Mouse (Mus musculus) heart, postnatal 36 days (tissue): ENCODE results near the gene Zfp105. TPM values are rescaled to one million over a fixed set of nuclear protein-coding genes. Genes with fewer than 3 reads are reported as not detected.

Source experiments
- DNase-seq, 2 experiments: peaks; one replicate each; pipeline ENCODE4 v3.0.0; 2021 to 2022
- intact Hi-C: fragments of 180-260 bp; cut with DNase I; formaldehyde crosslinking; loops from one replicate; pipeline ENCODE4 v1.15.1; 2025
- total RNA-seq, 2 experiments: library from RNA; stranded (reverse); gene quantifications; 2 replicates each; pipeline ENCODE4 v1.2.3; 2021

The Zfp105 gene
- 1 to 10 TPM; 1.9 to 2.0 TPM for total RNA-seq

DNA sequence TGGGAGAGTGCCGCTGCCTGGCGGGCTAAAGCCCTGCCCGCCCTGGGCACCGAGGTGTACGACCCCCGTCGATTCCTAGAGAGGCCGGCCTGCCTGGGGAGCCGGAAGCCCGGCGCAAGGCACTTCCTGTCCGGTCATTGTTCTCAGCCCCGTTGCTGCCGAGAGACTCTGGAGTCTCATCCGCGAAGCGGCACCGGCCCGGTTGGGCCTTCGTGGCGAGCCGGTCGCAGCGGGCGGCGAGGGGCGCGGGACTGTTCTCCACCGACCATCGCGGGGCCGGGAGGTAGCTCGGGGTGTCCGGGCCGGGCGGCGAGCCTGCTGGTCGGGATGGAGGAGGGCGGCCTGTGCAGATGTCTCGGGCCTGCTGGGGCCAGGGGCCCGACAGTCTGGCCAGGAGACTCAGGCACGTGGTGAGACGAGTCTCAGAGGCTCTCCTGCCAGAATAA lies at the start of gene Zfp105:
Gene Zfp105 (plus strand): TSS at position 137 of the 446 bp plus-strand sequence.
- peak; percentile 61 to 73 for DNase-seq
- intact Hi-C loops, result loop anchor here (1.0 kb wide), 1 partner anchor 58 kb away; no protein-coding TSS in a partner anchor

DNA sequence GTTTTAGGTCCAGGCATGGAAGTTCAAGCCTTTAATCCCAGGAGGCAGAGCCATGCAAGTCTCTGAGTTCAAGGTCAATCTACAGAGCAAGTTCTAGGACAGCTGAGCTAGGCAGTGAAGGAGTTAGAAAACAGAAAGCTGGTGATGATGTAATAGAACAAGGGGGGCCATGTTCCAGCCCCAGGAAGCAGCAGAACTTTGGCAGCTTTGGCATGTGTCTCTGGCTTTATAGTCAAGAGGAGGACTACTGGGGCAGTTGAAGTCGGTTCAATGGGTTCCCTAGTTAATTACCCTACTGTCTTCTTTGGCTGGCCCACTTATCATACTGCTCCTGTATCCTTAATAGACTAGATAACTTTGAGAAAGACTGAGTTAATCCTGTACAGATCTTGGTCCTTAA lies 48.2 kb upstream of the Zfp105 start:
- intact Hi-C loops, result no loop called here
- DNase-seq, result no peak

- intact Hi-C loops, result no loop called here
- no peak for DNase-seq
These were observed 47.7 kb upstream of the Zfp105 start for GRCm38 (mm10) chr9:122875145-122875544.

GRCm38 (mm10) chr9:122885385-122885784 lies 37.5 kb upstream of the Zfp105 start, which contains the start of gene Zkscan7:
Gene Zkscan7, plus strand, starts transcription at chr9:122885685.
- no peak for DNase-seq
- intact Hi-C loops, result no loop called here

DNA sequence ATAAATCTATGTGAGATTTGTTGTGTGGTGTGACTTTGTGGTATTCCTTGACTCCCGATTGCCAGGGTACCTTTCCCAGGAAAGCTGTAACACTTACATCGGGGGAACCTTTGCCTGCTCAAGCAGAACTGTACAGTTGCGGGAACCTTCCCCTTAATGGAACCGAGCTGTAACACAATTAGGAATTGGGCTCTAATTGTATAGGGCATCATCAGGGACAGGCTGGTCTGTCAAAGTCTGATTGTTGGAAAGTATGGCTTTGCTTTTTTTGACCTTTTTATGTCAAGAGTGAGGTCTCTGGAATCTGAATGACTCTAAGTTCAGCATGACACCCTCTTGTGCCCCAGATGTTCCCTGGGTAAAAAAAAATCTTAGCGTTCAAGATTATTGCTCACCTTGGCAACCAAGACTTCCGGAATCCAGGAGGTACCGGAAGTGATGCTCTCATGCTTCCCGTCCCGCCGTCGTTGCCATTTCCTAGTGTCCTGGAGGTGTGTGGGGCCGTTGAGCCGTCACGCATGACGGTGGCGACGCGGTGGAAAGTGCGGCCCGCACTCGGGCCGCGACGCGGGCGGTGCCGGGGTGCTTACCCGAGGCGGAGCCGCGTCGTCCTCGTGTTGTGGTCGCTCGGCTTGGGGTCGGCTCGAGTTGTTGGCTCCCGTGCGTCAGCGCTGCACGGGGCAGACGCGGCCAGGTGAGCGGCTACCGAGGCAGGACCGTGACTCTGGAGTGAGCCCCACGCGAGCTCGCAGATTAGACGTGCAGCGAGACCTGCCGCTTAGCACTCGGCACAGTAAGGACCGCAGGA lies 36.3 kb upstream of the Zfp105 start:
- intact Hi-C loops, result no loop called here
- DNase-seq, result peak; percentile 38 to 56

DNA sequence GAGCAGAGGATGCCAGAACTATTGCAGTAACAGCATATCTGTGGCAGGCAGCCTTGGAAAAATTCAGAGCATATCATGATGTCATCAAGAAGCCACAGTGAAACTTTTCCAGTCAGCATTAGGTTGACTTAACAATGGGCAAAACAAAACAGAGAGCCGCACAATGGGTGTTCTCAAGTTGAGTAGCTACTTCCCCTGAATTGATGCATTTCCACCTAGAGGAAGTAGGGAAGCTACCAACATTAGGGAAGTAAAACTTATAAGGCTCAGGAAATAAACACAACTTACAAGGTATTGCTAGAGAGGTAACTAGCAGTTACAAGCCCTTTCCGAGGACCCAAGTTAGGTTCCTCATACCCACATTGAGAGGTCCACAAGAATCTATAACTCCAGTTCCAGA lies 21.8 kb upstream of the Zfp105 start:
- intact Hi-C loops, result no loop called here
- DNase-seq, result no peak

GRCm38 (mm10) chr9:122902717-122903535 lies 19.9 kb upstream of the Zfp105 start:
- peak; percentile 35 to 38 for DNase-seq
- intact Hi-C loops, result no loop called here

DNA sequence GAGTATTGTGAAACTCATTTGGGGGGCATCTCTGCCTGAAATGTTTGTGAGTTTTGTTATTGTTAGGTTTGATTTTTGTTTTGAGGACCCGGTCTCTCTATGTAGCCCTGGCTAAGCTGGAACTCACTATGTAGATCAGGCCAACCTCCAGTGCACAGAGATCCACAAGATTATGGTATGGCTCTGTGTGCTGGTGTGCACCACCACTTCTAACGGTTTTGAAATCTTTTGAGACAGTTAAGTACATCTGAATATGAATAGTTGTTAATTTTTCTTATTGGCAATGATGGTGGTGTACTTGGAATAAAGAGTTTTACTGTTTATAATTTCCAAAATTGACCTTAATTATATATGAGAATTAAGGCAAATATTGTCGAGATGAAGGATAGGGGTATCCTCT lies 436 bp upstream of the Zfp105 start:
- intact Hi-C loops, result no loop called here

DNA sequence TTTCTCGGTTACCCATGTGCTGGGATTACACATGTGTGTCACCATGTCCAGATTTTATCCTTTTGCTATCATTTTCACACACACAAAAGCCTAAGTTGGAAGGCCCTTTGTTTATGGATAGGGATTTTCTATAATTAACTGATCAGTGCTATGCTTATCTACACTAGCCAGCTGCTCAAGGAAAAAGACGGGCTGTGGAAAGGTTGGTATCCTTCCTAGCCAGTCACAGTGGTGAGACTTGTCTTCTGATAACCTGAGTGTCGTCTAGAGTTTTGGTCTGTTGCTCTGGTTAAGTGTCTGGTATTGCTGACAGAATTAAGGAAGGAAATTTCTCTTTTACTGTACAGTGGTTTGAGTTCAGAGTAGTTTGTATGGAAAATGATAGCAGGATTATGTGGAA lies 6.0 kb downstream of the Zfp105 start:
- intact Hi-C loops, result no loop called here
- DNase-seq, result no peak

More for the DNA sequence above, 436 bp upstream of the Zfp105 start:
- DNase-seq, result no peak

GRCm38 (mm10) chr9:122950643-122951475 lies 28.0 kb downstream of the Zfp105 start, which contains the start of the genes 1110059G10Rik and Kif15:
Gene 1110059G10Rik, minus strand, starts transcription at chr9:122951000.
Gene Kif15, plus strand, starts transcription at chr9:122951046.
- intact Hi-C loops, result loop anchor here (2.0 to 5.0 kb wide), 5 partner anchors 71 to 214 kb away; partner anchors contain the start of genes Exosc7, Tcaim, Tmem42 and Zdhhc3
- DNase-seq, result peak; percentile 93 to 97

Other genes starting within 250 kb of the Zfp105 start
- gene Topaz1, start 175.7 kb upstream of the Zfp105 start, total RNA-seq, result not detected
- gene Tcaim, start 117.5 kb upstream of the Zfp105 start, total RNA-seq, result 10 to 100 TPM; 50.0 to 58.1 TPM
- not detected for gene Gm35549, start 79.0 kb upstream of the Zfp105 start, total RNA-seq
- 10 to 100 TPM; 81.3 to 84.5 TPM for gene Zfp445, start 57.1 kb upstream of the Zfp105 start, total RNA-seq
- gene Zkscan7, start 37.4 kb upstream of the Zfp105 start, total RNA-seq, result 1 to 10 TPM; 6.3 to 6.6 TPM
- 10 to 100 TPM; 15.4 to 19.0 TPM for gene 1110059G10Rik, start 27.9 kb downstream of the Zfp105 start, total RNA-seq
- under 1 TPM; 0.78 to 0.87 TPM for gene Kif15, start 28.0 kb downstream of the Zfp105 start, total RNA-seq
- 10 to 100 TPM; 12.7 to 13.3 TPM for gene Tmem42, start 98.3 kb downstream of the Zfp105 start, total RNA-seq
- not detected for gene Tgm4, start 111.7 kb downstream of the Zfp105 start, total RNA-seq
- gene Zdhhc3, start 190.1 kb downstream of the Zfp105 start, total RNA-seq, result 10 to 100 TPM; 40.7 to 43.0 TPM
- 10 to 100 TPM; 28.6 to 30.0 TPM for gene Exosc7, start 190.1 kb downstream of the Zfp105 start, total RNA-seq
- 10 to 100 TPM; 62.1 to 66.7 TPM for gene Clec3b, start 227.9 kb downstream of the Zfp105 start, total RNA-seq